Mouse (Mus musculus) lung, embryonic 14.5 days (tissue): Measurements from ENCODE around the gene Calr4. TPM values are rescaled to one million over a fixed set of nuclear protein-coding genes. Genes with fewer than 3 reads are reported as not detected.
A peak's percentile ranks its signal among the peaks of the same experiment; 100 is the strongest.

Experiments used
- ATAC-seq: fragments of 200-750 bp; cut with Nextera tagmentation; 2 replicates; pipeline ENCODE4 v1.8.0; 2017; ENCODE audit warnings: mild to moderate bottlenecking, moderate TSS enrichment, moderate library complexity; ENCODE audit not compliant: insufficient read depth
- DNase-seq: peaks from one replicate; pipeline ENCODE4 v3.0.0-alpha.2; 2015
- H3K27ac ChIP-seq: fragments of 300-500 bp; sonication (generic); 2 replicates; pipeline ENCODE4 v1.5.1; 2014; ENCODE audit warnings: low read depth, mild to moderate bottlenecking, moderate library complexity
- H3K27me3 ChIP-seq: fragments of 300-500 bp; sonication (generic); 2 replicates; pipeline ENCODE4 v1.6.1; 2014; ENCODE audit warnings: low read length, control low read depth; ENCODE audit not compliant: insufficient read depth
- H3K36me3 ChIP-seq: fragments of 300-500 bp; sonication (generic); 2 replicates; pipeline ENCODE4 v1.6.1; 2014; ENCODE audit warnings: control low read depth; ENCODE audit not compliant: insufficient read depth
- H3K4me1 ChIP-seq: fragments of 300-500 bp; sonication (generic); 2 replicates; pipeline ENCODE4 v1.6.1; 2014; ENCODE audit warnings: antibody characterized with exemption, control low read depth; ENCODE audit not compliant: insufficient read depth
- H3K4me2 ChIP-seq: fragments of 300-500 bp; sonication (generic); 2 replicates; pipeline ENCODE4 v1.6.1; 2014; ENCODE audit warnings: mild to moderate bottlenecking
- H3K4me3 ChIP-seq: fragments of 300-500 bp; sonication (generic); 2 replicates; pipeline ENCODE4 v1.5.1; 2014; ENCODE audit warnings: low read depth, low read length
- H3K9ac ChIP-seq: fragments of 300-500 bp; sonication (generic); 2 replicates; pipeline ENCODE4 v1.6.1; 2014
- H3K9me3 ChIP-seq: fragments of 300-500 bp; sonication (generic); 2 replicates; pipeline ENCODE4 v1.6.1; 2016; ENCODE audit warnings: low read depth, low read length, control low read depth
- CTCF ChIP-seq: IDR thresholded peaks from 2 replicates; pipeline ENCODE4 v1.5.1; 2016; ENCODE audit warnings: antibody characterized with exemption, low read depth
- WGBS: fragments of 180-500 bp; shearing (Covaris S2); extraction: QIAGEN DNeasy Blood & Tissue Kit; methylation state at CpG from one replicate; pipeline ENCODE4 v1.1.7; 2014; 5-methylcytosine and 5-hydroxymethylcytosine counted together
- polyA plus RNA-seq: library from polyadenylated mRNA; unstranded; fragments of >200 nt; fragmentation: Nextera tagmentation; extraction: Ambion mirVana; gene quantifications from 2 replicates; pipeline ENCODE4 v1.2.1, GENCODE M21; 2014

The Calr4 gene
- polyA plus RNA-seq, 1 experiment from 2014 or later, result not detected

DNA sequence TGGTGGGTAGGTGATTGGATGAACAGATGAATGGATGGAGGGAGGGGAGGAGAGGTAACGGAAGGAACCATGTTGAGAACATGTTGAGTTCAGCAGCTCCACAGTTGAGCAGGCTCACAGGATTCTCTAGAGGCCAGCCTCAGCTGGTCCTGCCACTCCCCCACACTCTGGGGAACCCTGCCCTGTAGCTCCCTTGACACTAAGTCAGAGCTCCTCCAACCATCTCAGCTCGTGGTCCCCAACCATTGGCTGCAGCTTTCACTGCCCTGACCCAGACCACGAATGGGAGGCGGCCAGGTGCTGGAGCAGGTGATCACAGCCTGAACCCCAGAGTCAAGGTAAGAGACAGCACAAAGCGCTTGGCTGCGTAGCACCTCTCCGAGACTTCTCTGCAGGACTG is 16.3 kb upstream of the Calr4 start:
- no peak for TF ChIP-seq CTCF
- H3K27ac ChIP-seq, result no peak overlapping the region
- no peak for ATAC-seq
- no peak overlapping the region for H3K4me3 ChIP-seq
- no peaks in the 10 kb centered on the region for H3K9me3 ChIP-seq
- DNase-seq, result no peak
- H3K36me3 ChIP-seq, result no peaks in the 10 kb centered on the region
- H3K9ac ChIP-seq, result no peak overlapping the region
- H3K4me2 ChIP-seq, result no peak overlapping the region
- no peaks in the 10 kb centered on the region for H3K4me1 ChIP-seq
- 77% methylated on average over 7 of the region's 7 CpGs for WGBS
- H3K27me3 ChIP-seq, result no peaks in the 10 kb centered on the region

GRCm38 (mm10) chr4:109220441-109220940 is 13.8 kb upstream of the Calr4 start:
- Histone ChIP-seq H3K4me1 (no peaks in the 10 kb centered on the region; the same call in 1 of the 2 replicates), H3K4me3 (no peak overlapping the region), H3K36me3 (no peaks in the 10 kb centered on the region), H3K4me2 (no peak overlapping the region), H3K27ac (no peak overlapping the region), H3K9me3 (no peaks in the 10 kb centered on the region), H3K9ac (no peak overlapping the region), H3K27me3 (no peaks in the 10 kb centered on the region)
- DNase-seq (no peak), ATAC-seq (no peak)
- 63% methylated on average over 14 of the region's 14 CpGs for WGBS
- no peak for TF ChIP-seq CTCF

DNA sequence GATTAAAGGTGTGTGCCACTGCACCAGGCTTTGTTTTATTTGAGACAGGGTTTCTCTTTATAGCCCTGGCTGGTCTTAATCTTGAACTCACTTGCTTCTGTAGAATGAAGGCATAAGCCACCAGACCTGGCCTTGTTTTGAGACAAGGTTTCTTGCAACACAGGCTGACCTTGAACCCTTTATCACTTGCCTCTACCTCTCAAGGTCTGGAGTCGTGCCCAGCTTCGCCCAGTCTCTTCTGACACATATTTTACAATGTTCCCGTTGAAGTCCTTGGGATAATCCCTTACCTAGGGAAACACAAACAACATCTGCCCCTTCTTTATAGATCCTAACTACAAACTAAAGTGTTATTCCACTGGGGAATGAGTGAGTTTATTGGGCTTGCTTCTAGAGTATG is 12.3 kb upstream of the Calr4 start:
- Histone ChIP-seq H3K4me1 (peaks cover 4% of the 10 kb centered on the region; the same call in 1 of the 2 replicates), H3K27ac (no peak overlapping the region), H3K27me3 (no peaks in the 10 kb centered on the region), H3K9ac (no peak overlapping the region), H3K4me2 (no peak overlapping the region), H3K36me3 (no peaks in the 10 kb centered on the region), H3K4me3 (no peak overlapping the region), H3K9me3 (no peaks in the 10 kb centered on the region)
- ATAC-seq, result no peak
- 77% methylated on average over 3 of the region's 3 CpGs for WGBS
- no peak for DNase-seq
- no peak for TF ChIP-seq CTCF

GRCm38 (mm10) chr4:109224762-109225552 is 9.3 kb upstream of the Calr4 start:
- no peak for TF ChIP-seq CTCF
- DNase-seq, result peak; percentile 84
- ATAC-seq, result peak; percentile 91
- Histone ChIP-seq H3K27ac (peak overlapping the region; percentile 67; the same call in 1 of the 2 replicates), H3K4me2 (no peak overlapping the region), H3K4me3 (no peak overlapping the region), H3K9me3 (no peaks in the 10 kb centered on the region), H3K36me3 (no peaks in the 10 kb centered on the region), H3K9ac (0 out of 2 replicates have a peak overlapping the region, but pooled peaks have one; percentile 13), H3K27me3 (no peaks in the 10 kb centered on the region), H3K4me1 (peaks cover 4% of the 10 kb centered on the region; the same call in 1 of the 2 replicates)
- WGBS, result 47% methylated on average over 13 of the region's 13 CpGs

GRCm38 (mm10) chr4:109225606-109226005 is 8.7 kb upstream of the Calr4 start:
- Histone ChIP-seq H3K27ac (peak overlapping the region; percentile 67; the same call in 1 of the 2 replicates), H3K9ac (no peak overlapping the region), H3K27me3 (no peaks in the 10 kb centered on the region), H3K9me3 (no peaks in the 10 kb centered on the region), H3K36me3 (no peaks in the 10 kb centered on the region), H3K4me3 (no peak overlapping the region), H3K4me1 (peaks cover 4% of the 10 kb centered on the region; the same call in 1 of the 2 replicates), H3K4me2 (no peak overlapping the region)
- peak; percentile 80 for ATAC-seq
- WGBS, result 46% methylated on average over 6 of the region's 6 CpGs
- peak; percentile 39 for DNase-seq
- no peak for TF ChIP-seq CTCF

- ATAC-seq (peak; percentile 73), DNase-seq (peak; percentile 68)
- peaks cover 4% of the 10 kb centered on the region; the same call in 1 of the 2 replicates for H3K4me1 ChIP-seq
- H3K4me2 ChIP-seq, result 0 out of 2 replicates have a peak overlapping the region, but pooled peaks have one; percentile 12
- H3K4me3 ChIP-seq, result no peak overlapping the region
- H3K27me3 ChIP-seq, result no peaks in the 10 kb centered on the region
- no peaks in the 10 kb centered on the region for H3K9me3 ChIP-seq
- H3K36me3 ChIP-seq, result no peaks in the 10 kb centered on the region
- 17% methylated on average over 5 of the region's 5 CpGs for WGBS
- no peak overlapping the region for H3K9ac ChIP-seq
- no peak for TF ChIP-seq CTCF
- peak overlapping the region; percentile 54; the same call in 1 of the 2 replicates for H3K27ac ChIP-seq
Measured at GRCm38 (mm10) chr4:109226071-109226470, 8.2 kb upstream of the Calr4 start.

DNA sequence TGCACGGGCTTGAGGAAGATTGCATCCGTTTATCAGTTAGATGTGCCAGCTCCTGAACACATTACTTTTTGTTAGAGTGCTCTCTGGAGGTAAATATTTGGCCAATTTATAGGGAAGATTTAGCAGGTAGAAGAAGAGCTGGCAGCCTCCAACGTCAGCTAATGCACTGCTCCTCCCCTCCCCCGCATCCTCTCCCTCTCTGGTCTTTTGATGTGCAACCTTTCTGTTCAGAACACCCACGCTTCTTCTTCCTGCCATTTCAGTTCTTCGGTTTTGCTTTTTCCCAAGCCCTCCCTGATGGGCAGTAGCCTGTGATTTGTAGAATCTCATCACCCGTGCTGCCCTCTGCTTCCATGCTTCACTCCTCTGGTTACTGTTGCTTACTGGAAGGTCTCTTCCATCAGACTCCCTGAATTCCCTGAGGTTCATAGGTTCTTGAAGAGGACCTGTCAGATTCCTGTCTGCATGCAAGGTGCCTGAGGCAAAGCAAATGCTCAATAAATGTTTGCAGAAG is 4.5 kb upstream of the Calr4 start:
- no peaks in the 10 kb centered on the region for H3K36me3 ChIP-seq
- ATAC-seq (no peak), DNase-seq (peak; percentile 22)
- H3K27me3 ChIP-seq, result no peaks in the 10 kb centered on the region
- no peaks in the 10 kb centered on the region for H3K9me3 ChIP-seq
- no peak overlapping the region for H3K9ac ChIP-seq
- H3K4me1 ChIP-seq, result peaks cover 4% of the 10 kb centered on the region; the same call in 1 of the 2 replicates
- no peak overlapping the region for H3K4me3 ChIP-seq
- no peak overlapping the region for H3K4me2 ChIP-seq
- no peak for TF ChIP-seq CTCF
- 42% methylated on average over 7 of the region's 7 CpGs for WGBS
- no peak overlapping the region for H3K27ac ChIP-seq
